Mouse (Mus musculus) thymus, adult 2 months (tissue): ENCODE measurements around the gene Tanc1.

Experiments
- CTCF ChIP-seq: fragments of 200-500 bp; IDR thresholded peaks from 2 replicates; pipeline ENCODE4 v1.5.1; 2012; ENCODE audit warnings: mild to moderate bottlenecking, control low read depth, low read length, moderate library complexity, borderline replicate concordance; ENCODE audit not compliant: control insufficient read depth, poor library complexity, insufficient read depth; ENCODE audit errors: extremely low read depth
- POLR2A ChIP-seq: fragments of 200-500 bp; IDR thresholded peaks from 2 replicates; pipeline ENCODE4 v1.6.1; 2012; ENCODE audit warnings: mild to moderate bottlenecking, low read length, control low read depth, moderate library complexity; ENCODE audit not compliant: control insufficient read depth, poor library complexity, insufficient read depth; ENCODE audit errors: extremely low read depth

DNA sequence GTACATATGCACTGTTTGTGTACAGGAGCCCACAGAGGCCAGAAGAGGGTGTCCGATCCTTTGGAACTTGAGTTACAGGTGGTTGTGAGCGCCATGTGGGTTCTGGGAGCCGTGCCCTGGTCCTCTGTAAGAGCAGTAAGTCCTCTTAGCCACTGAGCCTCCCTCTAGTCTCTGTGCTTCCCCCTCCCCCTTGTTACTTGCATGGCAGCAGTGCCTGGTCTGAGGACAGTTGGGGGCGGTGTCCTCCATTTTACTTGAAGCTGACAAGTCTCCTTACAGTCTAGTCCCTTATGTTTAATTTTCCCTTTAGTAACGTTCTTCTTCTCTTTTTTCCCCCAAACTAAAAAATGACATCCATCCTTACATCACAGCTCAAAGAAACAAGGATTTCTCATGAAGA, 8.8 kb downstream of the Tanc1 start:
- no peak for TF ChIP-seq POLR2A
- TF ChIP-seq CTCF: no peak
